Comparison of ENCODE assay signal across 14 mouse cellular contexts in the genomic region with DNA sequence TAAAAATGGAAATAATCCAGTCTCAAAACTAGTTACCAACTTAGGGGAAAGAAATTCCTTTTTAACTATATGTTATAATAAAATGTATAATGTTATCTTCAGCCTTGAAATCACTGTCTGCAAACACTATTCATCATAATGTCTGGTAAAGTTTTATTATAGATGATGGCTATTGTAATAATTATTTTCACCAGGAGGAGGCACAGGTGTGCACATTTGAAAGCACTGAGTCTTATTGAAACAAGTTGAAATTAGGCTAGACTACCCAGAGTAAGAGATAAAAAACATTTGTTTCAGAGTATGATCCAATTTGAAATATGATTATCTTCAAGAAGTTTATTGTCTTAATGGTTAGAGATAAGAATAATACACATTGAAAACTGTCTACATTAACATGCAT.
DNase-seq lines count a peak whose midpoint lies in the region; ATAC-seq and TF ChIP-seq lines count a peak whose summit lies in the region.
"Had no signal": no experiment of that assay in that cellular context is flagged by ENCODE, and none has a peak within 500 bp of the region (broad histone marks: within the 10 kb centered on the region; RNA-seq: fewer than 3 reads in every experiment).

No protein-coding gene starts in this region.

- no peak overlapping the region for H3K4me2 ChIP-seq in heart, embryonic 15.5 days
- no peak overlapping the region for H3K4me2 ChIP-seq in heart, embryonic 11.5 days
- no peak overlapping the region for H3K4me2 ChIP-seq in lung, postnatal 0 days (replicated peaks; ENCODE audit: low read depth, low read length)
- H3K4me2 ChIP-seq: hindbrain, embryonic 12.5 days; limb, embryonic 15.5 days had no signal

- H3K9ac ChIP-seq in heart, embryonic 15.5 days = no peak overlapping the region
- H3K9ac ChIP-seq in heart, embryonic 11.5 days (ENCODE audit: low read depth, low read length) = no peak overlapping the region
- no peak overlapping the region for H3K9ac ChIP-seq in lung, postnatal 0 days (replicated peaks; ENCODE audit: low read depth)
- H3K9ac ChIP-seq: hindbrain, embryonic 12.5 days; limb, embryonic 15.5 days had no signal

- peak overlapping the region; percentile 83; the same call in 1 of the 2 replicates for H3K27ac ChIP-seq in heart, embryonic 15.5 days
- no peak overlapping the region for H3K27ac ChIP-seq in heart, embryonic 11.5 days (ENCODE audit: low read depth, low read length)
- no peak overlapping the region for H3K27ac ChIP-seq in lung, postnatal 0 days (ENCODE audit: low read length)
- H3K27ac ChIP-seq: hindbrain, embryonic 12.5 days; limb, embryonic 15.5 days; macrophage had no signal

- no peaks in the 10 kb centered on the region for H3K9me3 ChIP-seq in heart, embryonic 15.5 days (replicated peaks)
- no peaks in the 10 kb centered on the region for H3K9me3 ChIP-seq in heart, embryonic 11.5 days (replicated peaks; ENCODE audit: control insufficient read depth, low read length)
- H3K9me3 ChIP-seq in lung, postnatal 0 days (ENCODE audit: low read length) = no peaks in the 10 kb centered on the region
- H3K9me3 ChIP-seq: hindbrain, embryonic 12.5 days; limb, embryonic 15.5 days had no signal

- DNase-seq in lung, postnatal 0 days (ENCODE audit: low spot score) = no peak
- DNase-seq in lung, postnatal 25 days (ENCODE audit: low spot score) = no peak
- DNase-seq in right cerebral cortex, postnatal 4 days = no peak
- DNase-seq in adipocyte (ENCODE audit: low spot score) = no peak
- DNase-seq: cerebellum, adult 8-10 months; embryo, embryonic 11 days; right cerebral cortex, postnatal 14 days had no signal

- no peaks in the 10 kb centered on the region for H3K27me3 ChIP-seq in heart, embryonic 15.5 days
- no peaks in the 10 kb centered on the region for H3K27me3 ChIP-seq in heart, embryonic 11.5 days (ENCODE audit: control insufficient read depth, insufficient read depth, low read length)
- H3K27me3 ChIP-seq in lung, postnatal 0 days (replicated peaks; ENCODE audit: insufficient read depth, low read length) = no peaks in the 10 kb centered on the region
- H3K27me3 ChIP-seq: hindbrain, embryonic 12.5 days; limb, embryonic 15.5 days had no signal

- TF ChIP-seq EP300 in lung, postnatal 0 days (IDR thresholded peaks at IDR 0.05) = no peak

- TF ChIP-seq CTCF in lung, postnatal 0 days (IDR thresholded peaks at IDR 0.05) = peak; percentile 32; the same call in 1 of the 2 replicates

- H3K4me3 ChIP-seq in heart, embryonic 15.5 days = no peak overlapping the region
- H3K4me3 ChIP-seq in heart, embryonic 11.5 days (ENCODE audit: low read depth, low read length) = no peak overlapping the region
- H3K4me3 ChIP-seq in lung, postnatal 0 days (ENCODE audit: low read depth, low read length) = no peak overlapping the region
- H3K4me3 ChIP-seq: hindbrain, embryonic 12.5 days; limb, embryonic 15.5 days had no signal

- peaks cover 8% of the 10 kb centered on the region; the same call in 1 of the 2 replicates for H3K36me3 ChIP-seq in heart, embryonic 15.5 days
- no peaks in the 10 kb centered on the region for H3K36me3 ChIP-seq in heart, embryonic 11.5 days (ENCODE audit: control insufficient read depth, insufficient read depth, low read length)
- no peaks in the 10 kb centered on the region for H3K36me3 ChIP-seq in lung, postnatal 0 days (ENCODE audit: insufficient read depth, low read length)
- H3K36me3 ChIP-seq: hindbrain, embryonic 12.5 days; limb, embryonic 15.5 days had no signal

- no peak for ATAC-seq in heart, embryonic 15.5 days (replicated peaks; ENCODE audit: insufficient number of reproducible peaks, insufficient read depth, low FRiP score, low read depth)
- ATAC-seq in heart, embryonic 11.5 days (replicated peaks; ENCODE audit: insufficient number of reproducible peaks, low FRiP score, low TSS enrichment) = no peak
- no peak for ATAC-seq in lung, postnatal 0 days
- peak; percentile 78 for ATAC-seq in CD4-positive, CD25-positive, alpha-beta regulatory T cell, adult 4 months
- ATAC-seq in megakaryocyte-erythroid progenitor cell, adult 5-6 weeks (replicated peaks; ENCODE audit: low FRiP score, low TSS enrichment, poor library complexity, severe bottlenecking) = peak; percentile 67; the same call in 1 of the 2 replicates

- peaks cover 17% of the 10 kb centered on the region; the same call in 1 of the 2 replicates for H3K4me1 ChIP-seq in heart, embryonic 15.5 days (replicated peaks)
- H3K4me1 ChIP-seq in heart, embryonic 11.5 days (ENCODE audit: control insufficient read depth, insufficient read depth, low read length) = peaks cover 15% of the 10 kb centered on the region; the same call in 1 of the 2 replicates
- H3K4me1 ChIP-seq in lung, postnatal 0 days (ENCODE audit: insufficient read depth, low read depth, low read length) = no peaks in the 10 kb centered on the region
- H3K4me1 ChIP-seq: hindbrain, embryonic 12.5 days; limb, embryonic 15.5 days had no signal

Comparison
In these comparisons a context has a peak if more than half of its experiments do, and no peak if none do; other contexts are left out.
1. ATAC-seq: peak in CD4-positive, CD25-positive, alpha-beta regulatory T cell, adult 4 months (single experiment) and megakaryocyte-erythroid progenitor cell, adult 5-6 weeks (single experiment); none in heart, embryonic 15.5 days (single experiment), heart, embryonic 11.5 days (single experiment) and lung, postnatal 0 days (single experiment).